Mouse (Mus musculus) E14TG2a.4 (cell line): ENCODE data around the gene Il11ra1.

Source experiments
- CTCF ChIP-seq: conservative IDR thresholded peaks from 2 replicates; pipeline ENCODE4 v1.5.1; 2014; ENCODE audit warnings: low read length
- NANOG ChIP-seq: IDR thresholded peaks from 2 replicates; pipeline ENCODE4 v1.6.1; 2014; ENCODE audit warnings: borderline replicate concordance, low read length, mixed read lengths
- POU5F1 ChIP-seq: IDR thresholded peaks from 2 replicates; pipeline ENCODE4 v1.6.1; 2014; ENCODE audit warnings: low read length, borderline replicate concordance

DNA sequence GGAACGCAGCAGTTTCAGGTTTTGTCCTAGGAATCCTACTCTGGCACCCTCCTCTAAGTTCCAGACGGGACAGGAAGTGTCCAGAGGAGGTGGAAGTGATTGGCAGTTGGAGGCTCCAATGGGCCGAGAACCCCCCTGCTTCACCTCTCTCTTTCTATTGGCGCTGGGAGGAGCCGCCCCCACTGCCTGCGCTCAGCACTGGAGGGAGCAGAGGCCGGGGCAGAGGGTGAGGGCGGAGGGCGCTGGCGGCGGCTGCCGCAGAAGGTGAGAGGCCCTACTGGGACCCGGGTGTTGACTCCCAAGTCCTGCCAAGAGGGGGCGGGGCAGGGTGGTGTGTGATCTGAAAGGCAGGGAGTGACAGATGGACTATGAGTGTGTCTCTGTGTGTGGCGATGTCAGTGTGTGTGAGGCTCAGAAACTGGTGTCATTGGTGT lies 60.5 kb downstream of the Il11ra1 start:
- no peak for TF ChIP-seq CTCF
- TF ChIP-seq NANOG: no peak
- TF ChIP-seq POU5F1: no peak
